In genomic region chr14:48815941-48816340, GRCm38 (mm10) we compare ENCODE assay signal across 17 mouse cellular contexts.
"Had no signal": no experiment of that assay in that cellular context is flagged by ENCODE, and none has a peak within 500 bp of the region (broad histone marks: within the 10 kb centered on the region; RNA-seq: fewer than 3 reads in every experiment).

No protein-coding gene starts in this region.

- ATAC-seq: liver, postnatal 0 days; lung, postnatal 0 days had no signal

- DNase-seq: liver, embryonic 13.5 days; liver, postnatal 0 days; lung, adult 2 months; lung, postnatal 14 days; lung, postnatal 36 days; right cerebral cortex, postnatal 14 days; thymus, adult 2 months; thymus, postnatal 25 days; thymus, postnatal 4 days had no signal

- H3K27me3 ChIP-seq: liver, embryonic 13.5 days; liver, embryonic 15.5 days; lung, embryonic 15.5 days; megakaryocyte, embryonic 14.5 days; neural tube, embryonic 12.5 days; stomach, embryonic 15.5 days had no signal

- H3K4me3 ChIP-seq: liver, embryonic 13.5 days; liver, embryonic 15.5 days; lung, embryonic 15.5 days; megakaryocyte, embryonic 14.5 days; neural tube, embryonic 12.5 days; stomach, embryonic 15.5 days had no signal

- H3K4me2 ChIP-seq: liver, embryonic 13.5 days; liver, embryonic 15.5 days; lung, embryonic 15.5 days; neural tube, embryonic 12.5 days; stomach, embryonic 15.5 days had no signal

- H3K36me3 ChIP-seq: liver, embryonic 13.5 days; liver, embryonic 15.5 days; lung, embryonic 15.5 days; neural tube, embryonic 12.5 days; stomach, embryonic 15.5 days had no signal

- H3K27ac ChIP-seq: liver, embryonic 13.5 days; liver, embryonic 15.5 days; lung, embryonic 15.5 days; macrophage; neural tube, embryonic 12.5 days; stomach, embryonic 15.5 days; stomach, postnatal 0 days had no signal

- H3K9me3 ChIP-seq: liver, embryonic 13.5 days; liver, embryonic 15.5 days; lung, embryonic 15.5 days; megakaryocyte, embryonic 14.5 days; neural tube, embryonic 12.5 days; stomach, embryonic 15.5 days had no signal

- H3K9ac ChIP-seq: liver, embryonic 13.5 days; liver, embryonic 15.5 days; liver, postnatal 0 days; lung, embryonic 15.5 days; neural tube, embryonic 12.5 days; stomach, embryonic 15.5 days had no signal

- H3K4me1 ChIP-seq: liver, embryonic 13.5 days; liver, embryonic 15.5 days; lung, embryonic 15.5 days; megakaryocyte, embryonic 14.5 days; neural tube, embryonic 12.5 days; stomach, embryonic 15.5 days had no signal
